8 mouse cellular contexts compared by ENCODE assay signal in the genomic region with DNA sequence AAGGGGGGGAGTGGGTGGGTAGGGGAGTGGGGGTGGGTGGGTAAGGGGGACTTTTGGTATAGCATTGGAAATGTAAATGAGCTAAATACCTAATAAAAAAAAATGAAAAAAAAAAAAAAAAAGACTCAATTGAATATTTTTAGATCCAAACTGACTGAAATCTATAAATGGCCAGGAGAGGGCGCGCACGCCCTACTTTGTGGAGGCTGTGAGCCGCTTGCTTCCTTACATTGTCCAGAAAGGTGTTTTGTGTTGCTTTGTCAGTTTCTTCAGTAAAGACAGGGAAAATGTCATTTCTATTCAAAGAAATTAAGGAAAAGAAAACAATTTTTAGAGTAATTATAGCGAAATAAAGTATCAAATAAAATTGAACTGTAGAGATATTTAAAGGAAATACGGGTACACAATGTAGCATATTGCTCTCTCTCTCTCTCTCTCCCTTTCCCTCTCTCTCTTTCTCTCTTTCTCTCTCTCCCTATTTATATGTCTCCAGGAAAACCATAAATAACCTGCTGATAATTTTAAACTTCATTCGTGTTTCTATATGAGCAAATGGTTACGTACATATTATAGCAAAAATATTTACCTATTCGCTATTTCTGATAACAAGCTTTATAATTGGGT.
DNase-seq lines count a peak whose midpoint lies in the region; ATAC-seq lines count a peak whose summit lies in the region.

No protein-coding gene starts in this region.

- intact Hi-C loops in left cerebral cortex, postnatal 14 days (cut with DNase I), result loop anchor here (1.0 kb wide), 1 partner anchor 968 kb away; no protein-coding TSS in a partner anchor

- H3K4me3 ChIP-seq in kidney, embryonic 14.5 days (ENCODE audit: low read length), result no peak overlapping the region
- no peak overlapping the region for H3K4me3 ChIP-seq in hindbrain, embryonic 14.5 days (replicated peaks; ENCODE audit: low read length)
- H3K4me3 ChIP-seq in neural tube, embryonic 13.5 days, result no peak overlapping the region

- H3K4me1 ChIP-seq in kidney, embryonic 14.5 days (ENCODE audit: control insufficient read depth, insufficient read depth, low read length), result no peaks in the 10 kb centered on the region
- H3K4me1 ChIP-seq in hindbrain, embryonic 14.5 days (replicated peaks; ENCODE audit: control insufficient read depth, insufficient read depth, low read length), result no peaks in the 10 kb centered on the region; the same call in 1 of the 2 replicates
- no peaks in the 10 kb centered on the region for H3K4me1 ChIP-seq in neural tube, embryonic 13.5 days (replicated peaks)

- H3K9me3 ChIP-seq in kidney, embryonic 14.5 days (ENCODE audit: control insufficient read depth, low read length), result no peaks in the 10 kb centered on the region
- no peaks in the 10 kb centered on the region for H3K9me3 ChIP-seq in hindbrain, embryonic 14.5 days (ENCODE audit: control insufficient read depth, low read length)
- H3K9me3 ChIP-seq in neural tube, embryonic 13.5 days, result no peaks in the 10 kb centered on the region

- peak; percentile 51 for DNase-seq in kidney, adult 18-20 months
- peak; percentile 36 to 84 for DNase-seq in adrenal gland, adult (ENCODE audit: inconsistent age in 2 of 2, low spot score in 1 of 2)
- peak; percentile 87 for DNase-seq in embryo, embryonic 11 days
- DNase-seq in hindbrain, embryonic 14.5 days (ENCODE audit: low spot score), result peak; percentile 96
- DNase-seq in left cerebral cortex, postnatal 14 days (ENCODE audit: low spot score in 2 of 2), result peak; percentile 80 to 91
- DNase-seq in natural killer cell, adult 2 months (ENCODE audit: low spot score in 2 of 2), result no peak

- no peaks in the 10 kb centered on the region for H3K36me3 ChIP-seq in kidney, embryonic 14.5 days (ENCODE audit: control insufficient read depth, insufficient read depth, low read length)
- H3K36me3 ChIP-seq in hindbrain, embryonic 14.5 days (replicated peaks; ENCODE audit: control insufficient read depth, insufficient read depth), result no peaks in the 10 kb centered on the region
- H3K36me3 ChIP-seq in neural tube, embryonic 13.5 days, result no peaks in the 10 kb centered on the region

- no peaks in the 10 kb centered on the region for H3K27me3 ChIP-seq in kidney, embryonic 14.5 days (ENCODE audit: control insufficient read depth, insufficient read depth, low read length)
- no peaks in the 10 kb centered on the region for H3K27me3 ChIP-seq in hindbrain, embryonic 14.5 days (ENCODE audit: control insufficient read depth, insufficient read depth, low read length)
- no peaks in the 10 kb centered on the region for H3K27me3 ChIP-seq in neural tube, embryonic 13.5 days

- no peak overlapping the region for H3K9ac ChIP-seq in kidney, embryonic 14.5 days (ENCODE audit: low read depth, low read length)
- H3K9ac ChIP-seq in hindbrain, embryonic 14.5 days, result no peak overlapping the region
- H3K9ac ChIP-seq in neural tube, embryonic 13.5 days, result no peak overlapping the region

- H3K27ac ChIP-seq in kidney, embryonic 14.5 days (ENCODE audit: low read depth, low read length), result no peak overlapping the region
- H3K27ac ChIP-seq in hindbrain, embryonic 14.5 days, result no peak overlapping the region
- H3K27ac ChIP-seq in neural tube, embryonic 13.5 days (replicated peaks), result no peak overlapping the region

- no peak overlapping the region for H3K4me2 ChIP-seq in kidney, embryonic 14.5 days (replicated peaks; ENCODE audit: low read depth, low read length)
- H3K4me2 ChIP-seq in hindbrain, embryonic 14.5 days (replicated peaks), result no peak overlapping the region
- H3K4me2 ChIP-seq in neural tube, embryonic 13.5 days, result no peak overlapping the region

- no peak for ATAC-seq in kidney, embryonic 14.5 days (ENCODE audit: low FRiP score, low TSS enrichment)
- no peak for ATAC-seq in hindbrain, embryonic 14.5 days (ENCODE audit: low FRiP score)
- peak; percentile 75 for ATAC-seq in neural tube, embryonic 13.5 days (ENCODE audit: low read depth)

- WGBS in kidney, embryonic 14.5 days, result 34% methylated on average over 9 of the region's 9 CpGs
- WGBS in hindbrain, embryonic 14.5 days, result 37% methylated on average over 9 of the region's 9 CpGs
- WGBS in neural tube, embryonic 13.5 days, result 32% methylated on average over 9 of the region's 9 CpGs

Comparison
In these comparisons a context has a peak if more than half of its experiments do, and no peak if none do; other contexts are left out.
1. DNase-seq: peak in kidney, adult 18-20 months (single experiment), adrenal gland, adult (2 of 2), embryo, embryonic 11 days (single experiment), hindbrain, embryonic 14.5 days (single experiment) and left cerebral cortex, postnatal 14 days (2 of 2); none in natural killer cell, adult 2 months (0 of 2).